Mouse (Mus musculus) CH12.LX (cell line): ENCODE measurements around the gene Phf21a. TPM values are rescaled to one million over a fixed set of nuclear protein-coding genes. Genes with fewer than 3 reads are reported as not detected.

Source experiments
- DNase-seq: peaks from one replicate; pipeline ENCODE4 v3.0.0-alpha.2; 2013; ENCODE audit errors: extremely low read depth
- H3K27ac ChIP-seq: 2 replicates; pipeline ENCODE4 v1.5.1; 2012; ENCODE audit warnings: low read depth, mild to moderate bottlenecking, control low read depth, moderate library complexity; ENCODE audit not compliant: insufficient read depth
- H3K27me3 ChIP-seq: replicated peaks from 2 replicates; pipeline ENCODE3; 2012; ENCODE audit warnings: inconsistent platforms
- H3K36me3 ChIP-seq, 2 experiments: replicated peaks in 1 of 2; 2 replicates each; pipeline versions ENCODE3 to v1.6.1; 2012; ENCODE audit warnings: inconsistent platforms in 1 of 2, low read length in 1 of 2, mild to moderate bottlenecking in 1 of 2, mixed read lengths in 1 of 2, moderate library complexity in 1 of 2; ENCODE audit not compliant: control insufficient read depth in 1 of 2, insufficient read depth in 1 of 2
- H3K4me1 ChIP-seq, 2 experiments: 2 replicates each; pipeline ENCODE4 v1.6.1; 2012; ENCODE audit warnings: inconsistent platforms in 1 of 2, moderate library complexity in 1 of 2; ENCODE audit not compliant: insufficient read depth in 2 of 2, control insufficient read depth in 1 of 2
- H3K4me2 ChIP-seq: 2 replicates; pipeline ENCODE4 v1.6.1; 2012; ENCODE audit warnings: low read depth, mild to moderate bottlenecking, control low read depth; ENCODE audit not compliant: poor library complexity, insufficient read depth, severe bottlenecking
- H3K4me3 ChIP-seq, 3 experiments: fragments of 150-350 bp in 1 of 3; sonication (generic) in 1 of 3; replicated peaks in 1 of 3; 2 replicates each; pipeline versions ENCODE3 to v1.5.1; 2011 to 2012; ENCODE audit warnings: low read depth in 2 of 3, low read length in 2 of 3, mild to moderate bottlenecking in 2 of 3, moderate library complexity in 2 of 3, control low read depth in 1 of 3, improper control_type of control experiment in 1 of 3, inconsistent platforms in 1 of 3, mixed read lengths in 1 of 3; ENCODE audit not compliant: poor library complexity in 1 of 3
- H3K79me2 ChIP-seq: replicated peaks from 2 replicates; pipeline ENCODE4 v1.6.1; 2012; ENCODE audit warnings: mild to moderate bottlenecking, moderate library complexity; ENCODE audit not compliant: control insufficient read depth, poor library complexity, insufficient read depth, severe bottlenecking; ENCODE audit errors: extremely low read depth
- H3K9ac ChIP-seq: 2 replicates; pipeline ENCODE4 v1.6.1; 2012; ENCODE audit warnings: low read depth, mild to moderate bottlenecking, control low read depth, moderate library complexity; ENCODE audit not compliant: insufficient read depth
- H3K9me3 ChIP-seq: replicated peaks from 2 replicates; pipeline ENCODE3; 2012; ENCODE audit warnings: low read length, inconsistent platforms, mixed read lengths
- BHLHE40 ChIP-seq: IDR thresholded peaks from 2 replicates; pipeline ENCODE4 v1.6.1; 2011; ENCODE audit warnings: mild to moderate bottlenecking, low read depth, low read length, improper control_type of control experiment
- CHD2 ChIP-seq: IDR thresholded peaks from 2 replicates; pipeline ENCODE4 v1.6.1; 2011; ENCODE audit warnings: low read length, improper control_type of control experiment
- ELF1 ChIP-seq: IDR thresholded peaks from 2 replicates; pipeline ENCODE4 v1.6.1; 2014; ENCODE audit warnings: low read depth, mild to moderate bottlenecking, inconsistent platforms, low read length, improper control_type of control experiment
- EP300 ChIP-seq: IDR thresholded peaks from 2 replicates; pipeline ENCODE4 v1.6.1; 2011; ENCODE audit warnings: low read length, improper control_type of control experiment
- GABPA ChIP-seq: IDR thresholded peaks from 2 replicates; pipeline ENCODE4 v1.6.1; 2012; ENCODE audit warnings: low read depth, low read length, improper control_type of control experiment, inconsistent platforms; ENCODE audit not compliant: insufficient replicate concordance
- HCFC1 ChIP-seq: IDR thresholded peaks from 2 replicates; pipeline ENCODE4 v1.6.1; 2012; ENCODE audit warnings: low read depth, mild to moderate bottlenecking, inconsistent platforms, low read length, improper control_type of control experiment
- IRF4 ChIP-seq: IDR thresholded peaks from 2 replicates; pipeline ENCODE4 v1.6.1; 2014; ENCODE audit warnings: low read depth, mild to moderate bottlenecking, inconsistent platforms, low read length, improper control_type of control experiment
- JUN ChIP-seq: IDR thresholded peaks from 2 replicates; pipeline ENCODE4 v1.6.1; 2011; ENCODE audit warnings: low read depth, mild to moderate bottlenecking, low read length, improper control_type of control experiment, moderate library complexity; ENCODE audit not compliant: insufficient read depth
- JUND ChIP-seq: conservative IDR thresholded peaks from 2 replicates; pipeline ENCODE4 v1.6.1; 2011; ENCODE audit warnings: low read depth, low read length, improper control_type of control experiment
- KAT2A ChIP-seq: IDR thresholded peaks from 2 replicates; pipeline ENCODE4 v1.6.1; 2012; ENCODE audit warnings: low read length, improper control_type of control experiment, inconsistent platforms; ENCODE audit not compliant: insufficient replicate concordance
- MAZ ChIP-seq: IDR thresholded peaks from 2 replicates; pipeline ENCODE4 v1.6.1; 2012; ENCODE audit warnings: low read depth, mild to moderate bottlenecking, inconsistent platforms, low read length, improper control_type of control experiment, moderate library complexity
- MEF2A ChIP-seq: IDR thresholded peaks from 2 replicates; pipeline ENCODE4 v1.6.1; 2014; ENCODE audit warnings: low read depth, mild to moderate bottlenecking, inconsistent platforms, low read length, improper control_type of control experiment, borderline replicate concordance
- MXI1 ChIP-seq: IDR thresholded peaks from 2 replicates; pipeline ENCODE4 v1.6.1; 2011; ENCODE audit warnings: mild to moderate bottlenecking, low read depth, low read length, improper control_type of control experiment
- MYC ChIP-seq: IDR thresholded peaks from 2 replicates; pipeline ENCODE4 v1.6.1; 2011; ENCODE audit warnings: low read depth, mild to moderate bottlenecking, improper control_type of control experiment, low read length
- NELFE ChIP-seq: IDR thresholded peaks from 2 replicates; pipeline ENCODE4 v1.6.1; 2011; ENCODE audit warnings: low read depth, low read length, improper control_type of control experiment
- NRF1 ChIP-seq: IDR thresholded peaks from 2 replicates; pipeline ENCODE4 v1.6.1; 2014; ENCODE audit warnings: low read depth, mild to moderate bottlenecking, inconsistent platforms, low read length, improper control_type of control experiment, moderate library complexity
- POLR2A ChIP-seq: IDR thresholded peaks from 2 replicates; pipeline ENCODE4 v1.6.1; 2011; ENCODE audit warnings: low read depth, mild to moderate bottlenecking, improper control_type of control experiment, low read length
- POLR2AphosphoS2 ChIP-seq: IDR thresholded peaks from 2 replicates; pipeline ENCODE4 v1.6.1; 2011; ENCODE audit warnings: low read depth, low read length, improper control_type of control experiment
- RAD21 ChIP-seq: IDR thresholded peaks from 2 replicates; pipeline ENCODE4 v1.6.1; 2011; ENCODE audit warnings: low read depth, mild to moderate bottlenecking, low read length, improper control_type of control experiment, moderate library complexity
- SIN3A ChIP-seq: IDR thresholded peaks from 2 replicates; pipeline ENCODE4 v1.6.1; 2012; ENCODE audit warnings: low read length, improper control_type of control experiment, inconsistent platforms
- SMC3 ChIP-seq: IDR thresholded peaks from 2 replicates; pipeline ENCODE4 v1.6.1; 2011; ENCODE audit warnings: low read depth, low read length, improper control_type of control experiment
- TBP ChIP-seq: conservative IDR thresholded peaks from 2 replicates; pipeline ENCODE4 v1.6.1; 2011; ENCODE audit warnings: low read depth, low read length, improper control_type of control experiment
- TCF12 ChIP-seq: IDR thresholded peaks from 2 replicates; pipeline ENCODE4 v1.6.1; 2014; ENCODE audit warnings: low read depth, mild to moderate bottlenecking, inconsistent platforms, low read length, improper control_type of control experiment
- UBTF ChIP-seq: IDR thresholded peaks from 2 replicates; pipeline ENCODE4 v1.6.1; 2012; ENCODE audit warnings: low read depth, mild to moderate bottlenecking, inconsistent platforms, low read length, improper control_type of control experiment, moderate library complexity
- ZC3H11A ChIP-seq: IDR thresholded peaks from 2 replicates; pipeline ENCODE4 v1.6.1; 2012; ENCODE audit warnings: low read depth, mild to moderate bottlenecking, inconsistent platforms, low read length, improper control_type of control experiment
- ZKSCAN1 ChIP-seq: IDR thresholded peaks from 2 replicates; pipeline ENCODE4 v1.6.1; 2012; ENCODE audit warnings: low read depth, inconsistent platforms, low read length, improper control_type of control experiment, borderline replicate concordance
- ZMIZ1 ChIP-seq: IDR thresholded peaks from 2 replicates; pipeline ENCODE4 v1.6.1; 2012; ENCODE audit warnings: low read depth, mild to moderate bottlenecking, inconsistent platforms, low read length, improper control_type of control experiment
- ZNF384 ChIP-seq: IDR thresholded peaks from 2 replicates; pipeline ENCODE4 v1.6.1; 2012; ENCODE audit warnings: low read depth, low read length, improper control_type of control experiment, inconsistent platforms
- dilution Hi-C: fragments of 300-500 bp; cut with MboI; formaldehyde crosslinking; loops from 2 replicates; pipeline ENCODE4 v1.14.3; 2020; ENCODE audit warnings: low sequenced_read_pairs; ENCODE audit not compliant: extremely low pct_unique_long_range_greater_than_20kb, extremely low pct_ligation_motif_present
- in situ Hi-C: fragments of 300-500 bp; cut with MboI; formaldehyde crosslinking; loops from 3 replicates; pipeline ENCODE4 v1.14.3; 2019; ENCODE audit warnings: low sequenced_read_pairs, low pct_ligation_motif_present, low pct_unique_long_range_greater_than_20kb, mixed read lengths
- polyA plus RNA-seq: library from polyadenylated mRNA; unstranded; fragments of >175 nt; gene quantifications from 2 replicates; pipeline ENCODE4 v1.2.1, GENCODE M21; 2012; ENCODE audit warnings: low read depth; ENCODE audit not compliant: insufficient read length
- total RNA-seq, 2 experiments: library from RNA; depleted of rRNA; stranded (reverse); fragments of 300-350 nt in 1 of 2; fragments of >200 nt in 1 of 2; gene quantifications; 2 replicates each; pipeline ENCODE4 v1.2.3; 2012 to 2014

Gene Phf21a
- total and polyA plus RNA-seq, 3 experiments, result 10.2 to 24.5 (median 12.0) TPM

- Histone ChIP-seq H3K36me3 (peaks cover 22 to 31% of the 10 kb centered on the region in 2 experiments), H3K9ac (peak overlapping the region; percentile 89), H3K79me2 (peaks cover 9% of the 10 kb centered on the region), H3K4me2 (peak overlapping the region; percentile 84; the same call in 1 of the 2 replicates), H3K27ac (no peak overlapping the region), H3K4me3 (peak overlapping the region; percentile 88 to 99 (median 98)), H3K9me3 (no peaks in the 10 kb centered on the region), H3K4me1 (peaks cover 26 to 63% of the 10 kb centered on the region in 2 experiments), H3K27me3 (peaks cover 9% of the 10 kb centered on the region)
- peak; percentile 97 for DNase-seq
- TF ChIP-seq NELFE (peak; percentile 87), CHD2 (peak; percentile 57; the same call in 1 of the 2 replicates), MEF2A (peak; percentile 32; the same call in 1 of the 2 replicates), MXI1 (peak; percentile 82), ZMIZ1 (peak; percentile 73), HCFC1 (peak; percentile 87), BHLHE40 (peak; percentile 15; the same call in 1 of the 2 replicates), GABPA (no peak), RAD21 (no peak), SIN3A (peak; percentile 93), ELF1 (peak; percentile 98), MAZ (no peak; the same call in 1 of the 2 replicates), TCF12 (peak; percentile 59), NRF1 (peak; percentile 86), ZKSCAN1 (no peak), UBTF (no peak), JUN (no peak), POLR2A (peak; percentile 92), KAT2A (0 out of 2 replicates have a peak, but pooled peaks have one; percentile 79), IRF4 (peak; percentile 66; the same call in 1 of the 2 replicates)
- dilution Hi-C loops (no loop called here), in situ Hi-C loops (no loop called here)
Measured at GRCm38 (mm10) chr2:92375099-92375623, 282.2 kb downstream of the Phf21a start.

- no peak for TF ChIP-seq JUN
- TF ChIP-seq ZNF384, result no peak
- TF ChIP-seq ZC3H11A, result no peak
- TF ChIP-seq SMC3, result no peak
- TF ChIP-seq POLR2AphosphoS2, result no peak
- no peak for TF ChIP-seq ELF1
- TF ChIP-seq EP300, result no peak
- no peak for TF ChIP-seq TBP
- TF ChIP-seq ZMIZ1, result no peak
- no peak for TF ChIP-seq TCF12
- no peak for TF ChIP-seq JUND
- no peak for TF ChIP-seq MYC
- Histone ChIP-seq H3K27ac (no peak overlapping the region), H3K36me3 (peaks cover 27 to 38% of the 10 kb centered on the region in 2 experiments), H3K27me3 (peaks cover 9% of the 10 kb centered on the region), H3K9me3 (no peaks in the 10 kb centered on the region), H3K4me3 (peak overlapping the region; percentile 88 to 99 (median 98)), H3K4me1 (peaks cover 27 to 66% of the 10 kb centered on the region in 2 experiments), H3K4me2 (peak overlapping the region; percentile 98), H3K9ac (peak overlapping the region; percentile 89), H3K79me2 (peaks cover 9% of the 10 kb centered on the region)
- in situ Hi-C loops, result no loop called here
- dilution Hi-C loops, result no loop called here
- no peak for DNase-seq
Measured at GRCm38 (mm10) chr2:92375788-92376187, 282.9 kb downstream of the Phf21a start.
